Mouse (Mus musculus) adrenal gland, postnatal 36 days (tissue): ENCODE data around the gene Pirb. TPM values are rescaled to one million over a fixed set of nuclear protein-coding genes. Genes with fewer than 3 reads are reported as not detected.
"Not testable (repeated sequence)": the region's sequence is repeated elsewhere in the genome, so short reads cannot be mapped to it uniquely, and the experiment has no call there.

Experiments
- DNase-seq, 2 experiments: peaks; one replicate each; pipeline ENCODE4 v3.0.0; 2021; ENCODE audit warnings: mixed read lengths in 1 of 2
- long read RNA-seq, 2 experiments: library from polyadenylated mRNA; stranded (forward); transcript quantifications; one replicate each; pipeline ENCODE4 v2.0.0; 2021; ENCODE audit warnings: borderline sequencing depth in 2 of 2
- total RNA-seq, 2 experiments: library from RNA; stranded (reverse); gene quantifications; 2 replicates each; pipeline ENCODE4 v1.2.3; 2021

Gene Pirb
- 1 to 10 TPM; 1.8 to 2.6 TPM for total RNA-seq
- long read RNA-seq, experiment 1, partial matches to known transcripts, result 1 of 2 reads
- long read RNA-seq, experiment 1, other reads (novel, unspliced or antisense), result 0 of 2 reads
- long read RNA-seq, experiment 2, partial matches to known transcripts, result 1 of 2 reads
- long read RNA-seq, experiment 2, other reads (novel, unspliced or antisense), result 0 of 2 reads

DNA sequence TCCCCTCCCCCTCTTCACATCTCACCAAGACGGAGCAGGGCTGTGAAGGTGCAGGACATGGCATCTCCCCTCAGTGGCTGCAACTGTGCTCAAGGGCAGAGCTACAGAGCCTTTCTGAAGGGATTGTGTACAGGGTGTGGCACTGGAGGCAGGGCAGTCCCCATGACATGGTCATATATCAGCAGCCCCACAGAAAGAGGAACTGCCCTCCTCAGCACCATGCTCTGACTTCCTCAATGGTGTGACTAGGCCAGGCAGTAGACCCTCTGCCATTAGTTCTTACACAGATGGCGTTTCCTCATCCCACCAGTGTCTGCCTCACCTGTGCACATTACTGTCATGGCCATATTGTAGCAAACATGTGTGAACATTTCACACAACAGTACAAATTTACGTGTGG is at the start of gene Pirb:
Gene Pirb, minus strand, starts transcription at position 124 of the 400 bp plus-strand sequence.
- not testable (repeated sequence) for DNase-seq

GRCm38 (mm10) chr7:3732675-3733074 is 12.5 kb upstream of the Pirb start:
- DNase-seq, result not testable (repeated sequence)

DNA sequence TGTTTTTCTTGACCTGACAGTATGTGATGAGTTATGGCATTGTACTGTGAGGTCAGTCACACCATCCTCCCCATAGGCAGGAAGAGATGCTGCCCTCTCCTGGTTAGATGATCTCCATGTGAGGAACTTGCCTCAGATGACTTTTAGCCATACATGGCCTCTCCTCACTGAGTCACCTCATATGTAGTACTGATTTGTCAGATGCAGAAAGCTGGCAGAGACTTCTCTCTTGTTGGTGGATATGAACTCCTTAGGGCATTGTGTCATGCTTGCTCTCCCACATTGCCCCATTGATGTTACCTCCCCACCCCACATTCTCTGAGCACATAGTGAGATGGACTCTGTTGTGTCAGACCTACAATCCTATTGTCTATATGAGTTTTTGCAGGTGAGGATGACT is 5.3 kb upstream of the Pirb start:
- DNase-seq, result not testable (repeated sequence)

GRCm38 (mm10) chr7:3715249-3715648 is 4.9 kb downstream of the Pirb start:
- DNase-seq, result no peak

DNA sequence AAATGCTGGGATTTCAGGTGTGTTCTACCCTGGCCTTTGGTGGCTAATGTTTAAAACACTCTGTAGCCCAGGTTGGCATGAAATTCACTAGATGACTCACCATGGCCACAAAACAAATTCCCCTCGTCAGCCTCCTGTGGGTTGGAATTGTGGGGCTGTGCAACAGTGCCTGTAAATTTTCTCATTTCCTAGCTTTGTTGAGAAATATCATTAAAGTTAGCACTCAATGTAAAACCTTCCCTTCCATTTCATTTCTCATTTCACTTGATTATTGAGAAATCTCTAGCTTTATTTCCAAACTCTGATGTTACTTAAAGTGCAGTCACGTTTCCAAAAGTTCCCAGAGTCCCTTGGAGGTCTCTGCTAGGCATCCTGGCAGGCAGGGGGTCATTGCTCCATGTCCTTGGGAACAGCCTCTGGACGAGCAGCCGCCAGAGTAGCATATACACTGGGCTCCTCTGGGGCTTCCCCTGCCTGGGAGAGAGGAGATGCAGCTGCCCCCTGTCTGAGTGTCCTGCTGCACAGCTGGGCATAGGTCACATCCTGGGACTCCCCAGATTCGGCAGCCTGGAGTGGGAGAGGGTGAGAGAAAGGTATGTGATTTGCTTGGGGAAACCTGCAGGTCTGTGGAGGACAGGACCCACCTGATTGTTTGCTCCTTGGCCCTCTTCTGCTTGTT is 7.8 kb downstream of the Pirb start:
- no peak for DNase-seq

- DNase-seq, result no peak
These were observed 11.2 kb downstream of the Pirb start for GRCm38 (mm10) chr7:3709000-3709399.

DNA sequence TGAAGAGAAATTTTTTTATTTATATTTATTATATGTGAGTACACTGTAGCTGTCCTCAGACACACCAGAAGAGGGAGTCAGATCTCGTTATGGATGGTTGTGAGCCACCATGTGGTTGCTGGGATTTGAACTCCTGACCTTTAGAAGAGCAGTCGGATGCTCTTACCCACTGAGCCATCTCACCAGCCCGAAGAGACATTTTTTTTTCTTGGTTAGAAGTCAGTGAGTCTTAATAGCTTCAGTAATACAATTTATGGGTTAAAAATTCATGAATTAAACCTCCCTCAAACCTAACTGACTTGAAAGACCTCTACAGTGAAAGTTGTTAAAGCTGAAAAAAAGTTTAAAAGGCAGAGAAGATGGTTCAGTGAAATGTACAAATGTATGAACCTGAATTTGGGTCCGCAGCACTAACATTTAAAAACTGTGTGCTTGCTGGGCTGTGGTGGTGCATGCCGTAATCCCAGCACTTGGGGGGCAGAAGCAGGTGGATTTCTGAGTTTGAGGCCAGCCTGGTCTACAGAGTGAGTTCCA is 11.7 kb downstream of the Pirb start:
- not testable (repeated sequence) for DNase-seq

DNA sequence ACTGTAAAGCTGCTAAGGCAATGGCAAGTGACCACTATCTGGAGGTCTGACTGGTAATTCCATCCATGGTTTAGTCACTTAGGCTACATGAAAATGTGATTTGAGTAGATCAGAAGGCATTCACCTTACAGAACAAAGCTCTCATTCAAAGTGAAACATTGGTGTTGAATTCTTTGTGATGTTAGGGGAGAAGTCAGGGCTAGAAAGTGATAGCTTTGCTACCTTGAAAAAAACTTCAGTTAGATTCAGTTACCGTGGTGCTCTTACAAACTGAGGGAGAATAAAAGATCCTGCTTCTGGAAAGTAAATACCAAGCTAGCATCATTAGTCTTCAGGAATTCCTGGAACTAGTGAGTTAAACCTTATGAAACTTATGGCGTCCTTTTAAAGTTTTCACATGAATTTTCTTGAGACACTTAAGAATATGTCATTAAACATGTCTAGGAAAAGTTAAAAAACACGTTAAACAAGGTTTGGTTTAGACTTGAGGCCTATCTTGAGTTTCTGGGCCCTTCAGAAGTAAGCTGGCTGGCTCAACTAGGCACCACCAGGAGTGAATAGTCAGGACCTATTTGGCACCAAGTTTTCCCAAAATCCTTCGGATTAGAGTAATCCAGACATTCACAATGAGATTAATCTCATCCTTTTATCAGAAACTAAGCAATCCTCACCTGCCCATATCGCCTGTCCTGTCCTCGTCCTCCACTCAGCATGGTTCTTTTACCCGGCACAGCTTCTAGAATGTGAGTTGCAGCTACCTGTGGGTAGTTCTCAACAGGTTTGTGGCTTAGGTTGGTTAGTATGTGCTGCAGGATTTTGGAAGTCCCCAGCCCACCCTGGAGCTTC is 12.4 kb downstream of the Pirb start:
- no peak for DNase-seq

DNA sequence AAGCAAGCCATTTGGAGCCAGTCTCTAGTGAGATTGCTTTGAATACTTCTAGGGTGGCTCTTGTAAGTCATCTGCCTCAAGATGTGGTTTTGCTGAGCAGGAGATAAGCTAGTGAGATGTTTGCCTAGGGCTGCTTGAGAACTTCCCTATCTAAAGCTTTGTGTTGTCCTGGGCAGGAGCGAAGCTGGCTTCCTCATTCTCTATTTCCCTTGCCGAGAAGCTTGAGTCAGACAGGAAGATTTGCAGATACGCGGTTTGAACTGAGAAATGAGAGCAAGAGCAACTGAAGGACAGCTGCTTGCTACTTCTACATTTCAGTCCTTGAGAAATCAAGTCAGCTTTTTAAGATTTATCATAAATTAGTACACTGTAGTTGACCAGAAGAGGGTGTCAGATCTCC is 13.2 kb downstream of the Pirb start:
- DNase-seq, result no peak

- no peak for DNase-seq
These were observed 13.8 kb downstream of the Pirb start for GRCm38 (mm10) chr7:3706343-3706934.

DNA sequence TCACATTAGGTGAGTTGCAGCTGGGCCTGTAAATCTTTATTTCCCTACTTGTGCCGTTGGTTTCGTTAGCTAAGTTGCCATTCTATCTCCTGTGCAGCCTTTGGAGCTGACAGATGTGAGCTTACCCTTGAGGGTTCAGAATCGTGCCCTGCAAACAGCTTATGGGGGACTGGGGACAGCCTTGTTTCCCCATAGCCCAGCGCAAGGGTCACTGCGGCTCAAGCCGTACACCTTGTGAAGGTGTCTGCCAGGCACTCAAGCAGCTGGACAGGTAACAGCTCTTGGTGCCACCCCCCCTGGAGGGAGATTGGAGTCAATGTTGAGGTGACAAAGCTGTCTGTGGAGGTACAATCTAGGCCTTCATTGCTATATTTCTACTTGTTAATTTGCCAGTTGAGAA is 14.3 kb downstream of the Pirb start:
- no peak for DNase-seq

DNA sequence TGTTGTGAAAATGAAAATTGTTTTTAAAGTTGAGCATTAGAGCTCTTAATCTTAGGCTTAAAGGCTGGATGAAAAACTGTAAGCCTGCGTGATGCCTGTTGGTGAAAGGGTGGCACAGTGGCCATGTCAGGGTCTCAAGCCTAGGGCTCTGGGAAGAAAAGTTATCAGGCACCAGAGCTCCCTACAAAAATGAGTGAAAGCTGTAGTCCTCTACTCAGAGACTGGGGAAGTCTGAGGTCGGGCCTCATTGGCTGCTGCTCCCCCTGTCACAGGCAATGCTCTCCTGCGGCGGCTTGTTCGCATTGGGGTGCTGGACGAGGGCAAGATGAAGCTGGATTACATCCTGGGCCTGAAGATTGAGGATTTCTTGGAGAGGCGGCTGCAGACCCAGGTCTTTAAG is 14.7 kb downstream of the Pirb start:
- DNase-seq, result peak in 1 of 2 experiments; percentile 27

- DNase-seq, result no peak
These were observed 15.7 kb downstream of the Pirb start for GRCm38 (mm10) chr7:3704475-3704874.

DNA sequence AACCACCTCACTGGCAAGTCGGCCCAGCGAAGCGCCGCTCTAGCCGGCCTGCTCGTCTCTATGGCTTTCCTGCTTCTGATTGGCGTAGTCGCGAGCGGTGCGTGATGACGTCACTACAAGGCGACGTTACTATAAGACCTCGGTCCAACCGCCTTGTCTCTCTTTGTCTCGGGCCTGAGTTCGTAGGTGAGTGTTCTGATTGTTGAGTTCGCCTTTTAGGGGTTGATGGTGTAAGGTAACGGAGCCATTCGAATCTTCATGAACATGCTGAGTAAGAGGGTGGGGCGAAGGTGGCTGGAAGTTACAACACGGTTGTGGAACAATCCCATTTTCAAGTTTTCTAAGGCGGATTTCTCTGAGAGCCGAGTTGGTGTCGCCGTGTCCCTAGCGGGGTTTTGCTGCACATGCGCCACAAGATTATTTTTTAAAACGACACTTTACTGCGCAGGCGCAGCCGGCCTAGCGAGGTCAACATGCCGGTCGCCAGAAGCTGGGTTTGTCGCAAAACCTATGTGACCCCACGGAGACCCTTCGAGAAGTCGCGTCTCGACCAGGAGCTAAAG is 16.2 kb downstream of the Pirb start, which contains the start of gene Rps9:
Gene Rps9, plus strand, starts transcription at position 115 of the 563 bp plus-strand sequence.
- DNase-seq, result peak; percentile 96

DNA sequence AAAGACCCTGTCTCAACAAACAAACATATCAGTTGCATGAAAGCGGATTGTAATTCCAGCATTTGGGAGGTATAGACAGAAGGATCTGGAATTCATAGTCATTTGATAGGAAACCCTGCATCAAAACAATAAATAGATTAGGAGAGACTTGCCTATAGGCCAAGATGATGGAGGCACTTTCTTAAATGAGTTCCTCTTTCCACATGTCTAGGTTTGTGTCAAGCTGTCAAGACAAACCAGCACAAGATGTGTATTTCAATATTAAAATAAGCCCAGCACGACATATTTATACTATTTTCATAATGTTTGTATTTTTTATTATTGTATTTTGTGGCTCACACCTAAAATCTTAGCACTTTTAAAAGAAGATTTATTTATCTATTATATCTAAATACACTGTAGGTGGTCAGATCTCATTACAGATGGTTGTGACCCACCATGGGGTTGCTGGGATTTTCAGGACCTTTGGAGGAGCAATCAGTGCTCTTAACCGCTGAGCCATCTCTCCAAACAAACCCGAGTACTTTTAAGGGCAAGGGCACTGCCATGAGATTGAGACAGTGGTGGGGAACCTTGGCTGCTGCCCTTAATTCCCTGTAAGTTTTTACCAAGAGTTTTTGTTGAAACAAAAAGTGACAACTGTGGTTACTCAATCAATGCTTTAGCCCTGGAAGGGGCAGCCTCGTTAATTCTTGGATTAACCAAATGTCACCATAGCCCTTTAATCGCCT is 16.9 kb downstream of the Pirb start:
- DNase-seq, result peak in 1 of 2 experiments; percentile 19

DNA sequence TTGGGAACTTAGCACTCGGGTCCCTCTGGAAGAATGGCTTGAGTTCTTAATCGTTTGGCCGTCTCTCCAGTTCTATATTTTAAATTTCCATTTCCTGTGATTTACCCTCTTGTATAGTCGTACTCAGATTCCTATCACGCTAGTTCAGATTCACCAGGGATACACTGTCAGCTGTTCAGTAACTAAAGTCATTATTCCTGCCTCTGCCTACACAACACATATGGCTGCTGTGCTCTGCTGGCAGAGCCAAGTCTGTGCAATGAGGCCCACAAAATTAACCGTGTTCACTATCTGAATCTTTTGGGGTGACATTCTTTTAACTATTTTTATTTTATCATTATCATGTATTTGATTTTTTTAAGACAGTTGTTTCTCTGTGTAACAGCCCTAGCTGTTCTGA is 21.7 kb downstream of the Pirb start:
- DNase-seq, result no peak

DNA sequence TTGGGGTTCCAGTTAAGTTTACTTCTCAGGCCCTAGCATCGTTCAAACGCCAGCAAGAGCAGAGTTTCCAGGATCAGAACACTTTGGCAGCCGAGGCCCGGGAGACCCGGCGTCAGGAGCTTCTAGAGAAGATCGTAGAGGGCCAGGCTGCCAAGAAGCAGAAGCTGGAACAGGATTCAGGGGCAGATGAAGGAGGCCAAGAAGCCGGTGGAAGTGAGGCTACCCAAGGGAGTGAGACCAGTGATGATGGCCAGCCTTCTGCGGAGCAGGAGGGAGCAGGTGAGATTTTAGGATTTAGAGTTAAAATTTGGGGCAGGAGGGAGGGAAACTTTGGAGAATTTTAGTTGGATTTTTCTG is 25.3 kb downstream of the Pirb start:
- peak; percentile 17 to 25 for DNase-seq

DNA sequence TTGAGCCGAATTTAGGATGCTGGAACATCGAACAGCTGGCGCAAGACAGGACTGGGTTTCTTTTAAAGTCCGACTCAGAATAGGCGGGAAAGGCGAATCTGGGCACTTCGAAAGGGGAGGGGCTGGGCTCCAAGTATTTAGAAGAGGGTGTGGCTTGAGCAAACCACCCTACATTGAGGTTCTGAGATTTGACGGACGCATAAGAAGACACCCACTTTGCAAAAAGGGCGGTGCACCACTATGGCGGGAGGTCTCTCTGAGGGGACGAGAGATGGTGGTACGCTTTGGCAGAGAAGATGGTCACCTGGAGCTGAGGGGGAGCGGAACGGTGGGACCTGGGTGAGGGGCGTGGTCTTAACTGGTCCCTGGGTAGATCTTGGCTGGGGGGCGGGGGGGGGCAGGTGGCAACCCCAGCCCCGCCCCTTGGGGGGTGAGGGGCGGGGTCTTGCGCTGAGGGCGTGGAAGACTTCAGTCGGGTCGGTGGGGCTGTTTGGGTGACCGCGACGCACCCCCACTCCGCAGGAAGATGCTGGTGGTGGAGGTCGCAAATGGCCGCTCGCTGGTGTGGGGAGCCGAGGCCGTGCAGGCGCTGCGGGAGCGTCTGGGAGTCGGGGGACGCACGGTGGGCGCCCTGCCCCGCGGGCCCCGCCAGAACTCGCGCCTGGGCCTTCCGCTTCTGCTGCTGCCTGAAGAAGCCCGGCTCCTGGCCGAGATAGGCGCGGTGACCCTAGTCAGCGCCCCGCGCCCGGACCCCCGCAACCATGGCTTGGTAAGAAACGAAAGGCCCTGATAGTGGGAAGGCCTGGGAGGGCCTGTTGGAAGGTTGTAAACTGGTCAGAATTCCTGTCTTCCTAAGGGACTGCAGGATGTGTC is 25.9 kb downstream of the Pirb start:
- peak; percentile 77 to 87 for DNase-seq

DNA sequence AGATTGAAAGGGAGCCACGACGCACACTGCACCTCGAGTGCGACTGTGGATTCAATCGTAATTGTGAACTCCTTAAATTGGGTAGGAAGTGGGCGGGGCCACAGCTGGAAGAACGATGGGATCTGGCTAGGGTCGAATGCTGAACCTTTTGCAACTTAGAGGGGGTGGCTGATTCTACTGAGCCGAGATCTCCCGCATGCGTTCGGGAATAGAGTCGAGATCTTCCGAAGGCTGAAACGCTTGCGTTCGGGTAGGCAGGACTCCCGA is 26.4 kb downstream of the Pirb start:
- no peak for DNase-seq

- peak; percentile 97 for DNase-seq
These were observed 27.0 kb downstream of the Pirb start, which contains the start of gene Mboat7 for GRCm38 (mm10) chr7:3692987-3693808. Gene Mboat7 (minus strand): TSS chr7:3693523.
